Mouse (Mus musculus) embryonic facial prominence, embryonic 12.5 days (tissue): ENCODE measurements around the gene Dab2ip. TPM values are rescaled to one million over a fixed set of nuclear protein-coding genes. Genes with fewer than 3 reads are reported as not detected.

Experiments used
- ATAC-seq: fragments of 200-750 bp; cut with Nextera tagmentation; 2 replicates; pipeline ENCODE4 v1.8.0; 2017; ENCODE audit not compliant: insufficient number of reproducible peaks, insufficient read depth, low FRiP score, low TSS enrichment
- H3K27ac ChIP-seq: fragments of 300-500 bp; sonication (generic); 2 replicates; pipeline ENCODE4 v1.5.1; 2016; ENCODE audit warnings: mild to moderate bottlenecking
- H3K27me3 ChIP-seq: fragments of 300-500 bp; sonication (generic); 2 replicates; pipeline ENCODE4 v1.6.1; 2016; ENCODE audit warnings: mild to moderate bottlenecking, moderate library complexity
- H3K36me3 ChIP-seq: fragments of 300-500 bp; sonication (generic); 2 replicates; pipeline ENCODE4 v1.6.1; 2016; ENCODE audit warnings: mild to moderate bottlenecking
- H3K4me1 ChIP-seq: fragments of 300-500 bp; sonication (generic); 2 replicates; pipeline ENCODE4 v1.6.1; 2016
- H3K4me2 ChIP-seq: fragments of 300-500 bp; sonication (generic); replicated peaks from 2 replicates; pipeline ENCODE4 v1.6.1; 2016; ENCODE audit warnings: mild to moderate bottlenecking, moderate library complexity
- H3K4me3 ChIP-seq: fragments of 300-500 bp; sonication (generic); 2 replicates; pipeline ENCODE4 v1.5.1; 2016; ENCODE audit warnings: mild to moderate bottlenecking
- H3K9ac ChIP-seq: fragments of 300-500 bp; sonication (generic); 2 replicates; pipeline ENCODE4 v1.6.1; 2016; ENCODE audit warnings: mild to moderate bottlenecking, moderate library complexity
- H3K9me3 ChIP-seq: fragments of 300-500 bp; sonication (generic); 2 replicates; pipeline ENCODE4 v1.6.1; 2016; ENCODE audit warnings: mild to moderate bottlenecking, moderate library complexity
- WGBS: fragments of 180-500 bp; shearing (Covaris S2); methylation state at CpG from one replicate; pipeline ENCODE4 v1.1.7; 2016; 5-methylcytosine and 5-hydroxymethylcytosine counted together
- polyA plus RNA-seq: library from polyadenylated mRNA; unstranded; fragments of >200 nt; fragmentation: Nextera tagmentation; extraction: Ambion mirVana; gene quantifications from 2 replicates; pipeline ENCODE4 v1.2.1, GENCODE M21; 2016

Dab2ip gene
- polyA plus RNA-seq, 1 experiment from 2014 or later, result 61.0 TPM

DNA sequence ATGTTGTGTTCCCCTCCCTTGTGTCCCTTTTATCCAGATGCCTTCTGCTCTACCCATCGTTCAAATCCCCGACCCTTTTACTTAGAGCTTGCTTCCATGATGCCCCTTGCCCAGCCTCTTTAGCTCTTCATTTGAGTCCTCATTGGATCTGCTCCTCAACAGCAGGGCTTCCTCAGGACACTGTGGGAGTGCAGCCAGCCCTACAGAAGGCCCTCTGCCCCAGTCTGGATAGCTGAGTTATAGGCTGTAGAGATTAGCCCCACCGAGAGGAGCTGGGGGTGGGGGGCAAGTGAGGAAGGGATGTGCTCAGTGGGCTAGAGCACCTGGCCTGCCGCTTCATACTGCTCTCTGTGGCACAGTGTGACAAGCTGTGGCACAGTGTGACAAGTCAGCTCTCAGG lies 120.4 kb downstream of the Dab2ip start:
- Histone ChIP-seq H3K27ac (peak overlapping the region; percentile 81; the same call in 1 of the 2 replicates), H3K9me3 (no peaks in the 10 kb centered on the region), H3K9ac (no peak overlapping the region; the same call in 1 of the 2 replicates), H3K4me1 (peaks cover 97% of the 10 kb centered on the region), H3K27me3 (no peaks in the 10 kb centered on the region), H3K4me2 (no peak overlapping the region), H3K36me3 (no peaks in the 10 kb centered on the region), H3K4me3 (no peak overlapping the region)
- no peak for ATAC-seq
- WGBS, result 50% methylated on average over 4 of the region's 4 CpGs

GRCm38 (mm10) chr2:35679812-35680672 lies 122.0 kb downstream of the Dab2ip start:
- peaks cover 94% of the 10 kb centered on the region for H3K4me1 ChIP-seq

DNA sequence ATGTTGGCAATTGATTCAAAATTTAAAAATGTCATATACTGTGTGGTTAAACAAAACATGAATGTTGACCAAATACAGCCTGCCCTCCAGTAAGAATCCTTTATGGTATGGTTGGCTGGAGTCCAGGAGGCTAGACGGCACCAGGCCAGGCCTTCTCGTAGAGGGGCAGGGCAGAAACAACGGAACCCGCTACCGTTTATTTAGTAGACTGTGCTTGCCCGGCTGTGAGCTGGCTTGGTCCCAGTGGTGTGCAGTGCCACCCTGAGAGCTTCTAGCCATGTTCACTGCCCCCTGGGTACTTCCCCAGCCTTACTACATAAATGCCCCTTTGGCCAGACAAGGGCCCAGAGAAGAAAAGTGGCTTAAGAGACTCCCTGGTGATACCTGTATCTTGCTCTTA lies 122.8 kb downstream of the Dab2ip start:
- Histone ChIP-seq H3K4me2 (no peak overlapping the region), H3K27ac (0 out of 2 replicates have a peak overlapping the region, but pooled peaks have one; percentile 26), H3K4me3 (no peak overlapping the region), H3K4me1 (peaks cover 86% of the 10 kb centered on the region), H3K36me3 (no peaks in the 10 kb centered on the region), H3K9me3 (no peaks in the 10 kb centered on the region), H3K27me3 (no peaks in the 10 kb centered on the region), H3K9ac (no peak overlapping the region)
- WGBS, result 38% methylated on average over 6 of the region's 6 CpGs
- ATAC-seq, result no peak

More at GRCm38 (mm10) chr2:35679812-35680672, 122.0 kb downstream of the Dab2ip start:
- H3K27ac ChIP-seq, result 0 out of 2 replicates have a peak overlapping the region, but pooled peaks have one; percentile 47
- H3K4me2 ChIP-seq, result no peak overlapping the region
- no peak overlapping the region for H3K9ac ChIP-seq
- ATAC-seq, result no peak
- H3K36me3 ChIP-seq, result no peaks in the 10 kb centered on the region
- H3K4me3 ChIP-seq, result no peak overlapping the region
- no peaks in the 10 kb centered on the region for H3K9me3 ChIP-seq
- no peaks in the 10 kb centered on the region for H3K27me3 ChIP-seq
- 31% methylated on average over 10 of the region's 10 CpGs for WGBS

GRCm38 (mm10) chr2:35684005-35684404 lies 125.9 kb downstream of the Dab2ip start:
- peaks cover 58% of the 10 kb centered on the region for H3K4me1 ChIP-seq
- H3K4me2 ChIP-seq, result no peak overlapping the region
- no peak overlapping the region for H3K27ac ChIP-seq
- no peaks in the 10 kb centered on the region for H3K36me3 ChIP-seq
- no peak overlapping the region for H3K4me3 ChIP-seq
- H3K27me3 ChIP-seq, result no peaks in the 10 kb centered on the region
- no peak for ATAC-seq
- H3K9ac ChIP-seq, result no peak overlapping the region
- 37% methylated on average over 3 of the region's 3 CpGs for WGBS
- no peaks in the 10 kb centered on the region for H3K9me3 ChIP-seq

DNA sequence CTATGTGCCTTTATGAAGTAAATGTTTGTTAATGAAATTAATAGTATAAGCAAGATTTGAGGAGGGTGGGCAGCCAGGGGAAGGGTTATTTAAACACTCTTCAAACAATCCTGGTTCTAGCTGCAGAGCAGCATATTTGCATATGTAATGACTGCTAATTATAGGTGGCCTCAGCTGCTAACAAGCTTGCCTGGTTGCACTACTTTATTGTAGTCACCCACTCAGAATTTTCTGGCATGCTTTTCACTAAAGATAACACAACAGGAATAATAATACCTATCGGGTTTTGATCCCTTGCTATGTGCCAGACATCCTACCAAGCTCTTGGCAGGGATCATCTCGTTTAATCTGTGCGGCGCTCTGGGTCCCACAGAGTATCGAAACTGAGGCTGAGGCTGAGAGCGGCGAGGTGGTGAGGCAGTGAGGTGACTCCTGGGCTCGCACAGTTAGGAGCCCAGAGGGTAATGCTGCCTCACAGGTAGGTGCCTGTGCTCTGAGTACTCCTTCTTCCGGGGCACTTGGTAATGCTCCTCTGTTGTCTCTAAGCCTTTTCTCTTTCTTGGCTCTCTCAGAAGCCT lies 126.8 kb downstream of the Dab2ip start:
- Histone ChIP-seq H3K36me3 (no peaks in the 10 kb centered on the region), H3K27ac (no peak overlapping the region), H3K9ac (no peak overlapping the region), H3K27me3 (no peaks in the 10 kb centered on the region), H3K4me3 (no peak overlapping the region), H3K4me1 (peaks cover 54% of the 10 kb centered on the region), H3K9me3 (no peaks in the 10 kb centered on the region), H3K4me2 (no peak overlapping the region)
- ATAC-seq, result no peak
- whole genome bisulfite sequencing, result 58% methylated on average over 9 of the region's 9 CpGs

DNA sequence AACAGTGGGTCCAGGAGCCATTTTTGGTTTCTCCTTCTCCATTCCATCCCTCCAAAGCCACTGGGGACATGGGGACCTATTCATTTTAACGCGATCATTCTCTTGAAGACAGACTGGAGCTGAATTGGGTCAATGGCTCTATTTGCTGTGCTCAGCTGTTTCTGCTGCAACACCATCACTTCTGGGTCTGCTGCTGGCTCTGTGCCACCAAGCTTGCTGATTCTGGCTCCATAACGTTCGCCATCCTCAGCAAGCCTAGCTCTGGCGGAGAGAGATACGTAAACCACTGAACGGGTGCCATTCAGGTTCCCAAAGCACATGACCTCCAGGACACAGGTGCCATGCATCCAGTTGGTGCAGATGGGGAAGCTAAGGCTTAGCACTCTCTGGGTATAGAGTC lies 128.0 kb downstream of the Dab2ip start:
- H3K4me3 ChIP-seq, result no peak overlapping the region
- peaks cover 55% of the 10 kb centered on the region for H3K4me1 ChIP-seq
- no peaks in the 10 kb centered on the region for H3K27me3 ChIP-seq
- H3K27ac ChIP-seq, result no peak overlapping the region
- 91% methylated on average over 7 of the region's 7 CpGs for WGBS
- H3K9me3 ChIP-seq, result no peaks in the 10 kb centered on the region
- ATAC-seq, result no peak
- no peak overlapping the region for H3K4me2 ChIP-seq
- no peaks in the 10 kb centered on the region for H3K36me3 ChIP-seq
- no peak overlapping the region for H3K9ac ChIP-seq

- Histone ChIP-seq H3K4me3 (no peak overlapping the region), H3K27ac (no peak overlapping the region), H3K36me3 (no peaks in the 10 kb centered on the region), H3K9me3 (no peaks in the 10 kb centered on the region), H3K27me3 (no peaks in the 10 kb centered on the region), H3K4me1 (peaks cover 55% of the 10 kb centered on the region), H3K4me2 (no peak overlapping the region), H3K9ac (no peak overlapping the region)
- no peak for ATAC-seq
- 88% methylated on average over 5 of the region's 5 CpGs for WGBS
These were observed 129.5 kb downstream of the Dab2ip start for GRCm38 (mm10) chr2:35687557-35688070.

DNA sequence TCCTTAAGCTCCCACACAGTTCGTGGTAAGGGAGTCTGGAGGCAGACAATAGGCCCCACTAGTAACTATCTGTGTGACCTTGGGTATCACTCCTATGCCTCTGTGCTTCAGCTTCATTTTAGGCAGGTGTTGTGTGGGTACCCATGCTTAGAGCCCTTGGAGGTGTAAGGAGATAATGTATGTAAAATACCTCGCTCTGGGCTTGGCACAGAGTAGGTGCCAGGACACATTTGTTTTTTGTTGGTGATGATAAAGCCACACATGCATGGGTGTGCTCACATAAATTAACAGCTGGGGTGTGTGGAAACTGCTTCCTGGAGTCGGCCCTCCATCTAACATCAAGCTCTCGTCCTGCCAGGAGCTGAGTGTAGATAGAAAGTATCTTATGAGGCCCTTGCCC lies 130.1 kb downstream of the Dab2ip start:
- ATAC-seq, result no peak
- Histone ChIP-seq H3K27me3 (no peaks in the 10 kb centered on the region), H3K27ac (no peak overlapping the region), H3K9ac (no peak overlapping the region), H3K4me2 (no peak overlapping the region), H3K36me3 (no peaks in the 10 kb centered on the region), H3K4me1 (peaks cover 56% of the 10 kb centered on the region), H3K9me3 (no peaks in the 10 kb centered on the region), H3K4me3 (no peak overlapping the region)
- 76% methylated on average over 4 of the region's 4 CpGs for whole genome bisulfite sequencing

DNA sequence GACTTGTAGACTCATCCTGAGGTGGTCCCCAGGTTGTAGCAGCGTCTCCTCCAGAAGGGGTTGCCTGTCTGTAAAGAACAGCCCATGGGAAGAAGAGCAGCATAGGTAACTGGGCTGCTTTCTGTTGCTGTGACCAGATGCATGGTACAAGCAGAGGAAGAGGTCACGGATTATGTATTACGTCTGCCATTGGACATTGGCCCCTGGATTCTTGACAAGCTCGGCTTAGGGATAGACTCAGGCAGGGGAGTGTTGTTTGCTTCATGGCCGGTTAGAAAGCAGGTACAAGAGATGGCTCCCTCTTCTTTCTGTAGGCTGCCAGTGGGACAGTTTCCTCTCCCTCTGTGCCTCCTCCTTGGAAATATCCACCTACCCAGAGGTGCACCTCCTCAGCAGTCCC lies 130.5 kb downstream of the Dab2ip start:
- no peaks in the 10 kb centered on the region for H3K27me3 ChIP-seq
- no peak overlapping the region for H3K4me2 ChIP-seq
- ATAC-seq, result no peak
- no peak overlapping the region for H3K27ac ChIP-seq
- no peaks in the 10 kb centered on the region for H3K9me3 ChIP-seq
- H3K4me3 ChIP-seq, result no peak overlapping the region
- WGBS, result 87% methylated on average over 5 of the region's 5 CpGs
- H3K4me1 ChIP-seq, result peaks cover 55% of the 10 kb centered on the region
- H3K9ac ChIP-seq, result no peak overlapping the region
- no peaks in the 10 kb centered on the region for H3K36me3 ChIP-seq

- 65% methylated on average over 2 of the region's 2 CpGs for WGBS
- no peaks in the 10 kb centered on the region for H3K9me3 ChIP-seq
- H3K4me3 ChIP-seq, result no peak overlapping the region
- ATAC-seq, result no peak
- H3K36me3 ChIP-seq, result no peaks in the 10 kb centered on the region
- H3K27ac ChIP-seq, result peak overlapping the region; percentile 82
- H3K9ac ChIP-seq, result no peak overlapping the region
- H3K27me3 ChIP-seq, result no peaks in the 10 kb centered on the region
- H3K4me2 ChIP-seq, result no peak overlapping the region
- H3K4me1 ChIP-seq, result peaks cover 57% of the 10 kb centered on the region
These were observed 131.8 kb downstream of the Dab2ip start for GRCm38 (mm10) chr2:35689881-35690280.

DNA sequence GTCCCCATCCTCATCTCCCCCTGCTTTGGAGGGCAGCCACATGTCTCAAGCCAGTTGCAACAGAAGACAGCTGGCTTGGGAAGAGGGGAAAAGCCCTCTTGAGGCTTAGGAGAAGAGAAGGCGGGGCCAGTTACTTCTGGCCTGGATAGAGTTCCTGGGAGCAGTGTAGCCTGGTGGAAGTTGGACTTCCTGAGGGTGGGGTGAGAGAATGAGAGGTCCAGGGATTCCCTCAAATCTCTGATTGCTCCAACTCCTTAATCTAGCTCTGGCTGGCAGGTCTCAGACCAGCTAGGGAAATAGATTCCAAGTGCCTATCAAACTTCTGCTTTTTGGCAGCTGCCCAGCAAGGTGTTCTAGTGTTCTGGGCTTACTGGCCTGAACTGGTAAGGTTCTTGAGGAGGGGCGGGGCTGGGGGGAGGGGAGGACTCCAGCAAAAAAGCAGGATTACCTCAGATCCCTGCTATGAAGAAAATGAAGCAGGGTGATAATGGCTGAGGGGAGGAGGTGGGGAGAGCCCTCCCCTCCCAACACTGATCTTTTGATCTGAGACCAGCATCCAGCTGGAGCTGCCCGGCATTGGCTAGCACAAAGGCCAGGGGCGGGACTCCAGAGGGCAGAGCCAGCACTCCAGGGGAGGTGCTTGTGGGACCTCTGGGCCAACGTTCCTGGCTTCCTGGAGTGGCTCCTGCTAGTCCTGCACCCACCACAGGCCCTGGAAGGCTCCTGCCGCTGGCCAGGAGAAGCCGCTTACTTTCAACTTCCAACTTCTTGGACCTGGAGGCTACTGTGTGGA lies 133.4 kb downstream of the Dab2ip start:
- no peaks in the 10 kb centered on the region for H3K27me3 ChIP-seq
- H3K4me1 ChIP-seq, result peaks cover 73% of the 10 kb centered on the region
- peak; percentile 53 for ATAC-seq
- 0 out of 2 replicates have a peak overlapping the region, but pooled peaks have one; percentile 5 for H3K4me2 ChIP-seq
- H3K9me3 ChIP-seq, result no peaks in the 10 kb centered on the region
- no peak overlapping the region for H3K4me3 ChIP-seq
- H3K9ac ChIP-seq, result no peak overlapping the region
- H3K36me3 ChIP-seq, result no peaks in the 10 kb centered on the region
- peak overlapping the region; percentile 82 for H3K27ac ChIP-seq
- WGBS, result 19% methylated on average over 7 of the region's 7 CpGs
